Mouse (Mus musculus): ENCODE results near the gene Snx33.

GRCm38 (mm10) chr9:56881539-56882082 is 46.6 kb downstream of the Snx33 start:
- TF ChIP-seq CTCF (IDR thresholded peaks at IDR 0.05; ENCODE audit: low read depth): no peak
- TF ChIP-seq EP300 (IDR thresholded peaks at IDR 0.05; ENCODE audit: low read depth): no peak
